Mouse (Mus musculus): ENCODE data around the gene Lurap1l. TPM values are rescaled to one million over a fixed set of nuclear protein-coding genes. Genes with fewer than 3 reads are reported as not detected.
A peak's percentile ranks its signal among the peaks of the same experiment; 100 is the strongest.

Gene Lurap1l
- polyA plus RNA-seq, 1 experiment from 2014 or later: 23.1 TPM

DNA sequence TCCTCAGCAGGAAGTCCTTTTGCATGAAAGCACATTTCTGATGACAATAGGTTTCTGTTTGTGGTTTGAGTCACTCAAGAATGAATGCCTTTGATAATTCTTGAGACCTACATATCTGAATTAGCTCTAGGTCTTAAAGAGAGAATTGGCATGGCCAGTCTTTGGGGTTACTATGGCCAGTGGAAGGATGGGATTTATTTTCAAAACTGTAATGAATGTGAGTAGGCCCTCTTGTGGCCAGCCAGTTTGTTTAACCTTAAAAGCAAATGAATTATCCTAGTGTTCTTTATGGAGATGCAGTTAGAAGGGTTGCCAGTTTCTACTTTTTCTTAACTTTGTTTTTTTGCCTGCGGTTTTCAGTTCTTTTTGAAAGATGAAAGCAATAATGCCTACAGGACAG lies 42.2 kb downstream of the Lurap1l start:
- Histone ChIP-seq H3K4me1 (replicated peaks; ENCODE audit: control insufficient read depth, insufficient read depth, low read length) (0 out of 2 replicates have a peak, but pooled peaks cover 5% of the 10 kb centered on the region), H3K9ac (ENCODE audit: low read depth, low read length) (no peak overlapping the region), H3K4me2 (replicated peaks; ENCODE audit: low read depth) (no peak overlapping the region), H3K36me3 (ENCODE audit: control insufficient read depth, insufficient read depth) (peaks cover 13% of the 10 kb centered on the region; the same call in 1 of the 2 replicates), H3K9me3 (ENCODE audit: control insufficient read depth) (no peaks in the 10 kb centered on the region), H3K27me3 (replicated peaks; ENCODE audit: control insufficient read depth, insufficient read depth, low read length) (no peaks in the 10 kb centered on the region), H3K27ac (ENCODE audit: low read depth, low read length) (no peak overlapping the region), H3K4me3 (ENCODE audit: low read depth, low read length) (no peak overlapping the region)
- 85% methylated on average over 1 of the region's 1 CpGs for WGBS
- peak; percentile 61 for TF ChIP-seq CTCF (IDR thresholded peaks at IDR 0.05; ENCODE audit: low read depth)
- no peak for ATAC-seq

DNA sequence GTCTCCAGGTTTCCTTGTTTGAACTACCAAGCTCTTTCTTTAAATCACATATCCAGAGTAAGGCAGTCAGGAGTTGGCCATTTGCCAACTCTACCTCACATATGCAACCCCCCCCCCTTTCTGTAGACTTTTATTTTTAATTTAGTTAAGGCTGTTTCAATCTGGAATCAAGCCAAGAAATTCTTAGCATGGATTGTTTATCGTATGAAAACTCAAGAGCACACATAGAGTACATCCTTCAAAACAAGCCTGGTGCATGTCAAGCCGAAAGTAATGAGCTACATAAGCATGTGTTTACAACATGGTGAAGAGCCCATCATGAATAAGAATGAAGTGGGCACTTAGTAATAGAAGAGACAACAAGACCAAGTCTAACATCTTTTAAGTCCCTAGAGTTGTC lies 45.5 kb downstream of the Lurap1l start:
- Histone ChIP-seq H3K27ac (ENCODE audit: low read depth, low read length) (no peak overlapping the region), H3K36me3 (ENCODE audit: control insufficient read depth, insufficient read depth) (peaks cover 14% of the 10 kb centered on the region; the same call in 1 of the 2 replicates), H3K4me1 (replicated peaks; ENCODE audit: control insufficient read depth, insufficient read depth, low read length) (0 out of 2 replicates have a peak, but pooled peaks cover 5% of the 10 kb centered on the region), H3K9ac (ENCODE audit: low read depth, low read length) (no peak overlapping the region), H3K27me3 (replicated peaks; ENCODE audit: control insufficient read depth, insufficient read depth, low read length) (no peaks in the 10 kb centered on the region), H3K4me2 (replicated peaks; ENCODE audit: low read depth) (no peak overlapping the region), H3K9me3 (ENCODE audit: control insufficient read depth) (no peaks in the 10 kb centered on the region), H3K4me3 (ENCODE audit: low read depth, low read length) (no peak overlapping the region)
- no peak for TF ChIP-seq CTCF (IDR thresholded peaks at IDR 0.05; ENCODE audit: low read depth)
- no peak for ATAC-seq
- 54% methylated on average over 2 of the region's 2 CpGs for WGBS

DNA sequence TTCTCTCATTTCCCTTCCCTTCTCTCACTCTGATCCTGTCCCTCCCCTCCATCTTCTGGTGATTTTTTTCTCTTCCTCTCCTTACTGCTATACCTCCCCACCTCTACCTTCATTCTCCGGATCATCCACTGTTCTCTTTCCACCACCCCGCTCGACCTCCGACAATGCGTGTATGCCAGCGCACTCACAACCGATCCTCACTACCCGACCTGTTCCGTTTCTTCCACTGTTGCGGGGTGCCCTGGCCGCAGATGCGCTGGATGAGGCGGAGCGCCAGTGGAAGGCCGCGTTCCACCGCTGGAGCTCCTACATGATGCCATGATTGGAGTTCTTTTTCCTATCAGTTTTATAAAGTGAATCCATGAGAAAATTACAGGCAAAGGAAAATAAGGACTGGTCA lies 57.1 kb downstream of the Lurap1l start:
- no peaks in the 10 kb centered on the region for H3K4me1 ChIP-seq (replicated peaks; ENCODE audit: control insufficient read depth, insufficient read depth, low read length)
- 95% methylated on average over 17 of the region's 17 CpGs for WGBS
- 0 out of 2 replicates have a peak, but pooled peaks cover 9% of the 10 kb centered on the region for H3K9me3 ChIP-seq (ENCODE audit: control insufficient read depth)
- TF ChIP-seq CTCF (IDR thresholded peaks at IDR 0.05; ENCODE audit: low read depth): no peak
- H3K4me2 ChIP-seq (replicated peaks; ENCODE audit: low read depth): no peak overlapping the region
- H3K36me3 ChIP-seq (ENCODE audit: control insufficient read depth, insufficient read depth): no peaks in the 10 kb centered on the region
- no peak overlapping the region for H3K27ac ChIP-seq (ENCODE audit: low read depth, low read length)
- no peak overlapping the region for H3K9ac ChIP-seq (ENCODE audit: low read depth, low read length)
- no peak overlapping the region for H3K4me3 ChIP-seq (ENCODE audit: low read depth, low read length)
- no peaks in the 10 kb centered on the region for H3K27me3 ChIP-seq (replicated peaks; ENCODE audit: control insufficient read depth, insufficient read depth, low read length)
- no peak for ATAC-seq

DNA sequence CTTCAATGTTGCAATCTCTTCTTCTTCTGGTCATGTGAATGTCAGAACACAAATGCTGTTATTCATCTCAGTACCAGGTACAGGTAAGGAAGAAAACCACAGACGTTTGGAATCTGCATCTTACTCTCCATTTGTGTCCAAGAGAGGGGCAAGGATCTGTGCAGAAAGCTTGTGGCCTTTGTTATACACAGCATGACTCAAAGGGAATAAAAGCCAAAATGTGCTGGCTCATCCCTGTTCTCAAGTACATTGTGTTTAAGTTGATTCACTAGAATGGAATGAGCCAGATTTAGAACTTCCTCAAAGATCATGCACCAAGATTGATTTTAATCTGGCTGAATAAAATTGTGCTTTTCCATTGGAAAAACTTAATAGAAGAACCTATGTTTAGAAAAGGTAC lies 61.4 kb downstream of the Lurap1l start:
- 43% methylated on average over 1 of the region's 1 CpGs for WGBS
- H3K36me3 ChIP-seq (ENCODE audit: control insufficient read depth, insufficient read depth): no peaks in the 10 kb centered on the region
- H3K4me2 ChIP-seq (replicated peaks; ENCODE audit: low read depth): no peak overlapping the region
- H3K9ac ChIP-seq (ENCODE audit: low read depth, low read length): no peak overlapping the region
- no peaks in the 10 kb centered on the region for H3K4me1 ChIP-seq (replicated peaks; ENCODE audit: control insufficient read depth, insufficient read depth, low read length)
- H3K9me3 ChIP-seq (ENCODE audit: control insufficient read depth): 0 out of 2 replicates have a peak, but pooled peaks cover 9% of the 10 kb centered on the region
- no peak overlapping the region for H3K4me3 ChIP-seq (ENCODE audit: low read depth, low read length)
- no peaks in the 10 kb centered on the region for H3K27me3 ChIP-seq (replicated peaks; ENCODE audit: control insufficient read depth, insufficient read depth, low read length)
- no peak for TF ChIP-seq CTCF (IDR thresholded peaks at IDR 0.05; ENCODE audit: low read depth)
- ATAC-seq: no peak
- H3K27ac ChIP-seq (ENCODE audit: low read depth, low read length): no peak overlapping the region

DNA sequence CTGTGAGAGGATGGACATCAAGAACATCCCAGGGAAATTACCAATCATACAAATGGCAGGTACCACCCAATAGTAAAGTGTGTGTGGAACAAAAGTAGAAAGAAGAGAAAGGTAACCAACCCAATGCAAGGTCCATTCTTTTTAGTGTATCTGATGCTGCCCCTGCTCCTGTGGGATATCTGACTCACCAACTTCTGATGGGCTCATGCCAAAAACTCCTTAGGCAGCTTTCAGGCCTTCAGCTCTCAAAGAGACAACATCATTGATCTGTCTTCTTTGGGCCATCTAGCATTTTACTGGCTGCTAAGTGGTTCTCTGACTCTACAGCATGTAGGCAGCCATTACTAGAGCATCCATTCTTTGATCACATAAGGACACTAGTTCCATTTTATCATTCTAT lies 63.5 kb downstream of the Lurap1l start:
- Histone ChIP-seq H3K9ac (ENCODE audit: low read depth, low read length) (no peak overlapping the region), H3K27ac (ENCODE audit: low read depth, low read length) (no peak overlapping the region), H3K27me3 (replicated peaks; ENCODE audit: control insufficient read depth, insufficient read depth, low read length) (no peaks in the 10 kb centered on the region), H3K4me2 (replicated peaks; ENCODE audit: low read depth) (no peak overlapping the region), H3K9me3 (ENCODE audit: control insufficient read depth) (no peaks in the 10 kb centered on the region), H3K36me3 (ENCODE audit: control insufficient read depth, insufficient read depth) (no peaks in the 10 kb centered on the region), H3K4me3 (ENCODE audit: low read depth, low read length) (no peak overlapping the region), H3K4me1 (replicated peaks; ENCODE audit: control insufficient read depth, insufficient read depth, low read length) (no peaks in the 10 kb centered on the region)
- no peak for TF ChIP-seq CTCF (IDR thresholded peaks at IDR 0.05; ENCODE audit: low read depth)
- ATAC-seq: no peak

DNA sequence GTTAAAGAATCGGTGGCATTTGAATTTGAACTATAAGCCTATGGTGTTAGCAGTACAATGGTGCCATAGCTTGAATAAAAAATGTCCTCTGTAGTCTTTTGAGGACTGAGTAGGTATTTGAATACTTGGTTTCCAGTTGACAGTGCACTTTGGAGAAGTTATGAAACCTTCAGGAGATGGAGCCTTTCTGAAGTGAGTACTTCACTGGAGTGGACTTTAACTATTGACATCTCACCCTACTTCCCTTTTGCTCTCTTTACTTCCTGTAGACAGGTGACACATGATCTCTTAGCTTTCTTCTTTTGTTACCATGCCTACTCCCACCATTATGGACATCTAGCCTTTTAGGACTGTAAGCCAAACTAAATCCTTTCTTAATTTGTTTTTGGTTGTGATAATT lies 80.4 kb downstream of the Lurap1l start:
- Histone ChIP-seq H3K27ac (ENCODE audit: low read depth, low read length) (no peak overlapping the region), H3K4me3 (ENCODE audit: low read depth, low read length) (no peak overlapping the region), H3K4me2 (replicated peaks; ENCODE audit: low read depth) (no peak overlapping the region), H3K9ac (ENCODE audit: low read depth, low read length) (no peak overlapping the region), H3K4me1 (replicated peaks; ENCODE audit: control insufficient read depth, insufficient read depth, low read length) (no peaks in the 10 kb centered on the region), H3K9me3 (ENCODE audit: control insufficient read depth) (no peaks in the 10 kb centered on the region), H3K36me3 (ENCODE audit: control insufficient read depth, insufficient read depth) (no peaks in the 10 kb centered on the region), H3K27me3 (replicated peaks; ENCODE audit: control insufficient read depth, insufficient read depth, low read length) (no peaks in the 10 kb centered on the region)
- TF ChIP-seq CTCF (IDR thresholded peaks at IDR 0.05; ENCODE audit: low read depth): no peak
- WGBS: 81% methylated on average over 1 of the region's 1 CpGs
- ATAC-seq: no peak

DNA sequence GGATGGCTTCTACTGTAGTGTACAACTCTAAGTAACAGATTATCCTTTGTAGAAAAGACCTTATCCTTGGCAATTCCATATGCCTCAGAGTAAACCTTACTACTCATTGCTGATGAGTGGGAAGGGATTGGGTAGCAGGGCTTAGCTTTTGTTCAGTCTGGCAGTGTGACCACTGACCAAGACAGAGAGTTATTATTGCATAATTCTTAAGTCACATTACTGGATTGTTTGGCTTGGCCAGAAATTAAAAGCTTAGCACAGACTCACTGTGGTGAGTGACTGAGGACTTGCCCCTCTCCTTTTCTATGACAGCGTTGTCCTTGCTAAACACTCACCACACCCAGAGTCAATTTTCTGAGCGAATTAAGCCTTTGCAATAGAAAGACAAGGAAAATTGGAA lies 93.1 kb downstream of the Lurap1l start:
- WGBS: 88% methylated on average over 2 of the region's 2 CpGs
- Histone ChIP-seq H3K27me3 (replicated peaks; ENCODE audit: control insufficient read depth, insufficient read depth, low read length) (no peaks in the 10 kb centered on the region), H3K9me3 (ENCODE audit: control insufficient read depth) (peaks cover 7% of the 10 kb centered on the region; the same call in 1 of the 2 replicates), H3K9ac (ENCODE audit: low read depth, low read length) (no peak overlapping the region), H3K4me2 (replicated peaks; ENCODE audit: low read depth) (no peak overlapping the region), H3K4me1 (replicated peaks; ENCODE audit: control insufficient read depth, insufficient read depth, low read length) (no peaks in the 10 kb centered on the region), H3K36me3 (ENCODE audit: control insufficient read depth, insufficient read depth) (no peaks in the 10 kb centered on the region), H3K27ac (ENCODE audit: low read depth, low read length) (no peak overlapping the region), H3K4me3 (ENCODE audit: low read depth, low read length) (no peak overlapping the region)
- no peak for ATAC-seq
- TF ChIP-seq CTCF (IDR thresholded peaks at IDR 0.05; ENCODE audit: low read depth): no peak

Small RNA genes lying within 50 kb of the gene (microRNA-seq; reads per million reads assigned to microRNA genes)
- gene Gm27452: not detected

Other genes with a start within 250 kb of the Lurap1l start
- not detected in 2 replicates for gene Tyrp1, start 76.5 kb upstream of the Lurap1l start, polyA plus RNA-seq (2015; fragmentation: Nextera tagmentation; extraction: Ambion mirVana)

Measured in intestine, postnatal 0 days (tissue).